Mouse (Mus musculus) heart, adult 2 months (tissue): Measurements from ENCODE around the gene Nat9.

Experiments
- CTCF ChIP-seq: fragments of 200-600 bp; IDR thresholded peaks from 2 replicates; pipeline ENCODE4 v1.8.1; 2022; ENCODE audit warnings: antibody characterized with exemption, mild to moderate bottlenecking, moderate library complexity
- EP300 ChIP-seq: fragments of 200-500 bp; IDR thresholded peaks from 2 replicates; pipeline ENCODE4 v1.6.1; 2011; ENCODE audit warnings: low read depth, low read length, control low read depth; ENCODE audit not compliant: insufficient read depth
- POLR2A ChIP-seq: fragments of 200-500 bp; IDR thresholded peaks from 2 replicates; pipeline ENCODE4 v1.6.1; 2011; ENCODE audit warnings: mild to moderate bottlenecking, low read depth, low read length, control low read depth; ENCODE audit not compliant: insufficient read depth

DNA sequence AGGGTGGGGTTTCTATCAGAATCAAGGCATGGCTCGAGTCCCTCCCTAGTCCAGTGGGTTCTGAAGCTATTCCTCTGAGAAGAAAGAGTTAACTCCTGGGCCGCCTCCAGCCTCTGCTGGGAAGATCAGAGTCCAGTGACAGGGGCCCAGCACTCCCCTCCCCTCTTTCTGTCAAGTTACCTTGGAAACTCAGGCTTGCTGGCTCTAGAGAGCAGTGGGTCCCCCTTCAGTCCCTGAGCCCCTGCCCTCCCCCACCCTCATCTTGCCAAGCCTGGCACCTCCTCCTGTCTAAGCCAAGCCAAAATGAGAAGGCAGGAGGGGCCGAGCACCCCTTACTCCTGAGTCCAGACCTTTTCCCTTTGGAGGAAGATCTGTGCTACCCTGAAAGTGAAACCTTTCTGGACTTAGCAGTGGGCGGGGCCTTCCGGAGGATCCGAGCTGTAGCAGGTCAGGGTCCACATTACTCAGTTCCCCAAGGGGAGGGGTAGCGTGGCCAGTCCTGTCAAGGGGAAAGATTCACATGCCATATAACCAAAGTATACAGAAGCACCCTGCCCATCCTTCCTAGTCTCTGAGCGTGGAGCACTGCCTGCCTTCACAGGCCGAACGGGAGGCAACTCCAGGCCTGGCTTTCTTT is 10.0 kb downstream of the Nat9 start:
- no peak for TF ChIP-seq CTCF
- TF ChIP-seq EP300 = no peak
- TF ChIP-seq POLR2A = no peak
